Mouse (Mus musculus) mouse trophoblast stem cell (cell line): ENCODE measurements around the gene Lrrc46.

Experiments
- in situ Hi-C, 2 experiments: fragments of 300-500 bp; cut with MseI, MboI; formaldehyde crosslinking; loops; 2 replicates in 1 of 2; 3 replicates in 1 of 2; pipeline ENCODE4 v1.15.1; 2025

Gene Lrrc46

DNA sequence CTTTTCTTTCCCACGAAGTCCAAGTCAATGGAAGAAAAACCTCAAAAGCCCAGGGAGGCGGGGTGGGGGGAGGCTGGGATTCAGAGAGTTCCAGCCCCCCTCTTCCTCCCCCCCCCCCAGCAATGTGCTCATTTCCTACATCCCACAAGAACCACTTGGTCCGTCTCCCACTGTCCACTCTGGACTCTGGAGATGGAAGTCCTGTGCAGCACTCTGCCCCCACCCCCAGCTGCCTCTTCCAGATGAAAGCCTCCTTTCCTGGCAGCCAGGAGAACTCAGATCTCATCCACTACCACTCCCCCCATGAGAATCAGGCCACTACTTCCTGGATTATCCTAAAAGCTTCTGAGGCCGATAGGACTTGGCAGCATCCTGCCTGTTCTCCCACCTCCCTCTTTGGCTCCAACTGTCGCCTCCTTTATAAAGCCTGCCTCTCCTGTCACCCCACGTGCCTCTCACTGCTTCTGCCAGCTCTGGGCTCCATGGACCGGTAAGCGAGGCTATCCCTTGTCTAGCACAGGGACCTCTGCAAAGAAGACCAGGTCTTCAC is 28.0 kb downstream of the Lrrc46 start, which contains the start of gene Sp6:
TSS of gene Sp6 (plus strand) at position 274 of the 550 bp plus-strand sequence.
- in situ Hi-C loops = no loop called here

DNA sequence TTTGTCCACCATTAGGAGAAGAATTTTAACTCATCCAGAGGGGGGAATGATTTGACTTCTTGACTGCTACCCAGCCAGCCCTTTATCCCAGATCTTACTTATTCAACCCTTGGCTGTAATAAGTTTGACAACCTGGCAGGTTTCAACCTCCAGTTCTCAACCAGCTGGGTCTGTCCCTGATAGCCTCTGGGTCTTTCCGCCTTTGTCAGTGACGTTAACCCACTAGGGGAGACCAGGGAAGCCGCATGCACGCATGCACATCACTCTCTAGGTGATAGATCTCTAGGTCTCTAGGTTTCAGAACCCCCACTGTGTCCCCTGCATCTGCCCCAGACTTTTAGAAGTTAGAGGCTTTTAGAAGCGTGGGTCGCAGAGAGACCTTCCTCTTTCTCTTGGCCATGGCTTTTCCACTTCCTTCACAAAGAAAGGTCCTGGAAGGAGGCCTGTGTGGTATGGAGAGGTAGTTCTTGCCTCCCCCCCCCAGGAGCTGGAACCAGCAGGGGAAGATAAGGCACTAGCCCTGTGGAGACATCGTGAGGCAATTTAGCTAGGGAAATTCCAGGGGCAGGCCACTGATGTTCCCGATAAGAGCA is 31.9 kb downstream of the Lrrc46 start:
- in situ Hi-C loops = no loop called here

GRCm38 (mm10) chr11:97007093-97007794 is 34.0 kb downstream of the Lrrc46 start:
- in situ Hi-C loops = no loop called here

GRCm38 (mm10) chr11:97003170-97003569 is 38.0 kb downstream of the Lrrc46 start:
- in situ Hi-C loops = no loop called here

DNA sequence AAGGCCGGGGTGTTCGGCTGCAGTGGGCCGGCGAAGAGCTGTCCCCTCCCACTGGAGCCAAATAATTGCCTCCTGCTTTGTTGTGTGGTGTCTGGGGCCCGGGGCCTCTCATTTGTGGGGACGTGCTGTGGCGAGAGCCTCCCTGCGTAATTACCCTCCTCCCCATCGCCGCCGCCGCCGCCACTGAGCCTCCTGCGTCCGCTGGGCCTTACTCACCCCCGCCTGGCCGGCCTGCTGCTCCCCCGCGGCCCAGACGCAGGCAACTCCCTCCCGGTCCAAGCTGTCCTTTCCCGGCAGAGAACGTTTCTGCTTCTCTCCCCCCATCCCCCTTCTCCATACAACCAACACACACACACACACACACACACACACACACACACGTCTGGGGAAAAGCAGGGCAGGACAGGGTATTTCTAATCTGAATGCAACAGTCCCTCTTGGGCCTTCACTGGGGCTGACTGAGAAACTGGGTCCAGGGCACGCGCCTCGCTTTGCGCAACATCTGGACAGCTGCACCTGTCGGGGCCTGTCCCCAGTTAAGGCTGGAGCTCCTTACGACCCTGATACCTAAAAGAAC is 43.7 kb downstream of the Lrrc46 start:
- in situ Hi-C loops = no loop called here

- in situ Hi-C loops = no loop called here
These were observed 44.3 kb downstream of the Lrrc46 start for GRCm38 (mm10) chr11:96996773-96997379.

GRCm38 (mm10) chr11:96995836-96996772 is 45.1 kb downstream of the Lrrc46 start:
- in situ Hi-C loops = no loop called here

DNA sequence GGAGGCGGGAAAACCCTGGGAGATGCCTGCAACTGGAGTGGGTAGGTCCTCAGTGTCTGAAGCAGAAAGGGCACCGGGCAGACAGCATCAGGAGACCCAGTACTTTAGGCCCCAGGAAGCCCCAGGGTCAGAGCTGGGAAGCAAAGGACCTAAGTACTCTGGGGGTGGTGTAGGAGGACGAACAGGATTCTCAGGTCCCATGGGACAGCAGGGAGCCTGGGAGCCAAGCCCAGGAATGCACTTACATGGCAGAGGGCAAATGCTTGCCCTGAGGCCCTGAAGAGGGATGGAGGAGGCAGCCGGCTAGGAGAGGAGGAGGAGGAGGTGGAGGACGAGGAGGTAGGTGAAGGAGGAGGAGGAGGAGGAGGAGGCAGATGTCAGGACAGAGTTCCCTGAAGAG is 46.2 kb downstream of the Lrrc46 start:
- in situ Hi-C loops = no loop called here

GRCm38 (mm10) chr11:96992722-96993311 is 48.4 kb downstream of the Lrrc46 start:
- in situ Hi-C loops = no loop called here

DNA sequence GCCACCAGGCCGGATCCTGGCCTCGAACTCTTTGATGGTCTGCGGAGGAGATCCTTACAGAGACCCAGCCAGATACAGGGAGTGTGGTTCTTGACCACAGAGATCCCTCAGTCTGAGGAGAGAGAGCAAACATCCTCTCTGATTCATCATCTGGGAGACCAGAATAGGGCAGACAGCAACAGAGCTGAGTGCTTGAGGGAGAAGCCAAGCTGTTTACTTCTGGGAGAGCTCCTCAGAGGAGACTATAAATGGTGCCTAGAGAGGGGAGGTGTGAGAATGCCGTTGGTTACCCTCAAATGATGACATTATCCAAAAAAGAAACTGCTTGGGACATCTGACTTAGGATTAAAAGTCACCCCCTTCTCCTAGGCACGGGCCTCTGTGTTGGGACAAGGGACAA is 49.7 kb downstream of the Lrrc46 start:
- in situ Hi-C loops = no loop called here

DNA sequence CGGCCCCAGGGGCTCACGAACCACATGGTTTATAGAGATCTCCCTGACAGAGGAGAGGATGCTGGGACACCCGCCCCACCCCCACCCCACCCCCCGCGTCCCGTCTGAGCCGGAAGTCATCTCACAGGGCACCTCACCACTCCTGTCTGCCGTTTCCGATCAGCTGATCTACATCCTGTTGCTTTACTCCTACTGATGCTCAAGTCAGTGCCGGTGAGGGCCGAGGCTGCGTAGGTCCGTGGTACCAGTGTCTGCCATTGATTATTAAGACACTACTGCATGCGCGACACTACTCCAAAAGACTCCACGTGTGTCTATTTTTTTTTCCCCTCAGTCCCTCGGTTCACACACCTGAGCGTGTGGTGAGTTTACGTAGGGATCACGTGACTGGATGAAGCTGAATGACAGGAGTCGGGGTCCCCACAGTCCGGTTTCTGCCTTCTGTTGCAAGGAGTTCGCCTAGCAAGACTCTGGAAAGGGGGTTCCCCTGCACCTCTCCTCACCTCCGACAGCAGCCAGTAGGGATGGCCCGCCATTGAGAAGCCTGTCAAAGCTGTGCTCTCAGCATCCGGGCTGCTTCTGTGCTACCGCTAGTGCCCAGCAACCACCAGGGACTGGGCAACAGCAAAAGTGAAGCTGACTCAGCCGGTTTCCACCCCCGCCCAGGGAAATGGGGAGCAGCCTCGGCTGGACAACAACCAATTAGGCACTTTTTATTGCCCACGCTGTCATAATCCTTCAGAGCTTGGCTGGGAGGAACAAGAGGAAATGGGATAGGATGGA is 53.1 kb downstream of the Lrrc46 start:
- in situ Hi-C loops = loop anchor here in 1 of 2 experiments (5.0 kb wide), 1 partner anchor 39 kb away; the partner anchor contains the start of gene Scrn2

DNA sequence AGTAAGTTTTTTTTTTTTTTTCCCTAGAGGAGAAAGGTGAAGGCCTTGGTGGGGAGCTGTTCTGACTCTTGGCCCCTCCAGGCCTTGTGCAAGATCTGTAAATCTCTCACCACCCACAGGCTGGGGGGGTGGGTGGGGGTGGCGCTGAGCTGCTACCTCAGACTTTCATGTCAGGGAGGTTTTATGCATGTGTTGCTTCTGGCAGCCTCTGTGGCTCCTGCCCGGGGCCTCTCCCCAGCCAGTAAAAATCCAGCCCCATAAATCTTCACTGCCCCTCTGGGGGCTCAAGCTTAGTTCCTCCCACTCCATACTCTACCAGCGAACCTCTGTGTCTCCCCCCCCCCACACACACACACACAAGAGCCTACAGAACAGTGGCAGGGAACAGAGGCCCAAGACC is 54.7 kb downstream of the Lrrc46 start:
- in situ Hi-C loops = loop anchor here in 1 of 2 experiments (5.0 kb wide), 1 partner anchor 41 kb away; the partner anchor contains the start of gene Scrn2

GRCm38 (mm10) chr11:96984903-96985302 is 56.3 kb downstream of the Lrrc46 start:
- in situ Hi-C loops = loop anchor here (5.0 kb wide), 1 partner anchor 42 kb away; the partner anchor contains the start of gene Scrn2 (in 2 of the 2)
